Mouse (Mus musculus) hematopoietic stem cell, adult 5-6 weeks (primary cell): ENCODE data around the gene Zfp111. TPM values are rescaled to one million over a fixed set of nuclear protein-coding genes. Genes with fewer than 3 reads are reported as not detected.

Source experiments
- ATAC-seq, 2 experiments: fragments of 125-278 bp in 1 of 2; replicated peaks in 1 of 2; 2 replicates each; pipeline ENCODE4 v1.8.0; 2016 to 2017; ENCODE audit warnings: inconsistent platforms in 2 of 2, mild to moderate bottlenecking in 2 of 2, moderate number of reproducible peaks in 2 of 2, low read depth in 1 of 2, moderate TSS enrichment in 1 of 2; ENCODE audit not compliant: low FRiP score in 2 of 2, poor library complexity in 2 of 2, severe bottlenecking in 2 of 2, insufficient read depth in 1 of 2, low TSS enrichment in 1 of 2
- total RNA-seq: library from RNA; stranded (forward); fragments of 172-1452, 232-1000 nt; gene quantifications from 2 replicates; pipeline ENCODE4 v1.2.3, GENCODE M21; 2017

Gene Zfp111
- total RNA-seq: 13.8 and 15.4 TPM in 2 replicates

GRCm38 (mm10) chr7:24211343-24211742, at the start of gene Zfp111:
Zfp111 (minus strand) TSS chr7:24211443.
- no peak for ATAC-seq

- ATAC-seq: no peak
Observed at GRCm38 (mm10) chr7:24260000-24260312, 48.7 kb upstream of the Zfp111 start.

- no peak for ATAC-seq
Observed at GRCm38 (mm10) chr7:24259306-24259999, 48.2 kb upstream of the Zfp111 start.

- peak; percentile 92 to 96 for ATAC-seq
Observed at GRCm38 (mm10) chr7:24254633-24255474, 43.6 kb upstream of the Zfp111 start, which contains the start of gene Zfp108. Zfp108 (plus strand) TSS chr7:24254794.

GRCm38 (mm10) chr7:24253779-24254615, 42.8 kb upstream of the Zfp111 start:
- peak in 1 of 2 experiments; percentile 19; a peak in 1 of 4 replicates for ATAC-seq

- ATAC-seq: peak; percentile 88 to 92
Observed at GRCm38 (mm10) chr7:24237040-24237791, 26.0 kb upstream of the Zfp111 start, which contains the start of gene Zfp109. Zfp109 (minus strand) TSS chr7:24237560.

GRCm38 (mm10) chr7:24210296-24210695, 947 bp downstream of the Zfp111 start:
- ATAC-seq: no peak

- ATAC-seq: no peak
Observed at GRCm38 (mm10) chr7:24208282-24208886, 2.9 kb downstream of the Zfp111 start.

- peak; percentile 86 to 93 for ATAC-seq
Observed at GRCm38 (mm10) chr7:24207488-24208261, 3.6 kb downstream of the Zfp111 start.

GRCm38 (mm10) chr7:24196961-24197360, 14.3 kb downstream of the Zfp111 start:
- no peak for ATAC-seq

- ATAC-seq: no peak
Observed at GRCm38 (mm10) chr7:24193157-24193556, 18.1 kb downstream of the Zfp111 start.

GRCm38 (mm10) chr7:24191361-24191760, 19.9 kb downstream of the Zfp111 start:
- no peak for ATAC-seq

GRCm38 (mm10) chr7:24189571-24189944, 21.7 kb downstream of the Zfp111 start:
- peak in 1 of 2 experiments; percentile 48; a peak in 1 of 4 replicates for ATAC-seq

GRCm38 (mm10) chr7:24188901-24189570, 22.2 kb downstream of the Zfp111 start:
- no peak for ATAC-seq

GRCm38 (mm10) chr7:24187611-24188010, 23.6 kb downstream of the Zfp111 start:
- peak in 1 of 2 experiments; percentile 48; a peak in 1 of 4 replicates for ATAC-seq
